Mouse (Mus musculus): ENCODE measurements around the gene Rdh1. TPM values are rescaled to one million over a fixed set of nuclear protein-coding genes. Genes with fewer than 3 reads are reported as not detected.

The Rdh1 gene
- total RNA-seq, 2 experiments from 2014 or later = not detected

Other genes starting within 250 kb of the Rdh1 start
- 10 to 100 TPM; 10.1 to 13.7 TPM for gene Ndufa4l2, start 244.8 kb upstream of the Rdh1 start, total RNA-seq (2021)
- 10 to 100 TPM; 25.8 to 25.9 TPM for gene Shmt2, start 237.3 kb upstream of the Rdh1 start, total RNA-seq (2021)
- gene Nxph4, start 225.2 kb upstream of the Rdh1 start, total RNA-seq (2021) = under 1 TPM; 0.14 to 0.36 TPM
- gene Lrp1, start 138.6 kb upstream of the Rdh1 start, total RNA-seq (2021) = 10 to 100 TPM; 40.8 to 43.4 TPM
- gene Stat6, start 116.7 kb upstream of the Rdh1 start, total RNA-seq (2021) = 10 to 100 TPM; 16.0 to 17.9 TPM
- 1 to 10 TPM; 2.5 to 2.7 TPM for gene Nemp1, start 92.8 kb upstream of the Rdh1 start, total RNA-seq (2021)
- gene Nab2, start 91.2 kb upstream of the Rdh1 start, total RNA-seq (2021) = 1 to 10 TPM; 3.4 to 3.5 TPM
- not detected for gene Myo1a, start 54.6 kb upstream of the Rdh1 start, total RNA-seq (2021)
- not detected for gene Tac2, start 35.2 kb upstream of the Rdh1 start, total RNA-seq (2021)
- 1 to 10 TPM; 6.3 to 6.6 TPM for gene Zbtb39, start 20.2 kb upstream of the Rdh1 start, total RNA-seq (2021)
- under 1 TPM; 0.14 to 0.25 TPM for gene Gpr182, start 8.0 kb upstream of the Rdh1 start, total RNA-seq (2021)
- gene Rdh16f1, start 66 bp downstream of the Rdh1 start, total RNA-seq (2021) = under 1 TPM; 0.30 to 0.31 TPM
- gene Rdh9, start 16.7 kb downstream of the Rdh1 start, total RNA-seq (2021) = not detected
- under 1 TPM in 1 of 2 experiments, not detected in 1; 0.11 TPM for gene Rdh16, start 41.4 kb downstream of the Rdh1 start, total RNA-seq (2021)
- gene Rdh19, start 90.2 kb downstream of the Rdh1 start, total RNA-seq (2021) = not detected
- gene Rdh16f2, start 106.8 kb downstream of the Rdh1 start, total RNA-seq (2021) = not detected
- gene Rdh7, start 129.1 kb downstream of the Rdh1 start, total RNA-seq (2021) = under 1 TPM in 1 of 2 experiments, not detected in 1; 0.38 TPM
- not detected for gene Sdr9c7, start 138.8 kb downstream of the Rdh1 start, total RNA-seq (2021)
- not detected for gene Hsd17b6, start 247.9 kb downstream of the Rdh1 start, total RNA-seq (2021)

Data from gastrocnemius, adult 18-20 months (tissue).